Mouse (Mus musculus): ENCODE results near the gene Ttll3. TPM values are rescaled to one million over a fixed set of nuclear protein-coding genes. Genes with fewer than 3 reads are reported as not detected.

Gene Ttll3
- polyA plus RNA-seq, 1 experiment from 2014 or later: 1.4 TPM

DNA sequence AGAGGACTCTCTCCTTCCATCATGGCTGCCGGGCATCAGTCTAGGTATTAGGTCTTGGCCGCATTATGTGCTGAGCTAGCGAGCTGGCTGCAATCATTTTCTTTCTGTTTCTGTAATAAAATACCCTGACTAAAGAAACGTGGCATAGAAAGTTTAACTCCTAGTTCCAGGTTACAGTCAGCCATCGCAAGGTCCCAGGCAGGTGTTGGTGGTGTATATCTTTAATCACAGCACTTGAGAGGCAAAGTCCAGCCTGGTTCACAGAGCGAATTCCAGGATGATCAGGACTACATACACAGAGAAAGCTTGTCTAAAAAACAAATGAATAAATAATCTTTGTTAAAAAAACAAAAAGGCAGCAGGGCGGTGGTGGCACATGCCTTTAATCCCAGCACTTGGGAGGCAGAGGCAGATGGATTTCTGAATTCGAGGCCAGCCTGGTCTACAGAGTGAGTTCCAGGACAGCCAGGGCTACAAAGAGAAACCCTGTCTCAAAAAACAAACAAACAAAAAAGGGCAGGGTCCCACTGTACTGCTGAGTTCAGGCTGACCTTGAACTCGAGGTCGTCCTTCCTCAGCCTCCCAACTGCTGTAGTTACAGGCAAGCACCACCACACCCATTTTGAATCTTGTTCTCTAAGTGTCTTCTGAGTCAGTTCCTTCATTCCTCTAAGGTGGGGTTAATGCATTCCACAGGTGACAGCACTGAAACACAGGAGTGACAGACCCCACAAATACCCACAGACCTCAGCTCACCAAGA lies 7.4 kb downstream of the Ttll3 start:
- Histone ChIP-seq H3K27ac (no peak overlapping the region), H3K4me2 (no peak overlapping the region), H3K36me3 (no peaks in the 10 kb centered on the region), H3K9ac (no peak overlapping the region), H3K4me3 (no peak overlapping the region), H3K4me1 (replicated peaks) (peaks cover 15% of the 10 kb centered on the region), H3K27me3 (no peaks in the 10 kb centered on the region), H3K9me3 (replicated peaks) (no peaks in the 10 kb centered on the region)
- WGBS: 82% methylated on average over 10 of the region's 10 CpGs
- ATAC-seq (replicated peaks; ENCODE audit: insufficient number of reproducible peaks, insufficient read depth, low FRiP score, low read depth): no peak

DNA sequence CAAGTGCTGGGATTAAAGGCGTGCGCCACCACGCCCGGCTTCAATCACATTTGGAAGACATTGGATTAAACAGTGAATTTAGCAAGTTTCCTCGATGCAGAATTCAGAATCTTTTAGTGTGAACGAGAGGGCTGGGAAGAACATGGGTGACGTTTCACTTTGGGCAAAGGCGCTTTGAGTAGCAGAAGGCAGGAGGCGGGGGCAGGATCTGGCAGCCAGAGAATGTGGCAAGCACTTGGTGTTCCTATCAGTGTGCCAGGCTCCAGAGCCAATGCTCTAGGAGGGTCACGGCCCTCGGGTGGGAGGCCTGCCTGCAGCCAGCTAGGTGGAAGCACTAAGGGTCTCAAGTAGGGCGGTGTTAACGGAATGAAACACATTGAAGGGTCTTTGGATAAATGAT lies 13.0 kb downstream of the Ttll3 start:
- H3K27ac ChIP-seq: no peak overlapping the region
- no peak overlapping the region for H3K4me2 ChIP-seq
- H3K4me3 ChIP-seq: no peak overlapping the region
- no peaks in the 10 kb centered on the region for H3K9me3 ChIP-seq (replicated peaks)
- no peaks in the 10 kb centered on the region for H3K27me3 ChIP-seq
- no peak for ATAC-seq (replicated peaks; ENCODE audit: insufficient number of reproducible peaks, insufficient read depth, low FRiP score, low read depth)
- WGBS: 81% methylated on average over 13 of the region's 13 CpGs
- H3K4me1 ChIP-seq (replicated peaks): no peaks in the 10 kb centered on the region
- no peaks in the 10 kb centered on the region for H3K36me3 ChIP-seq
- no peak overlapping the region for H3K9ac ChIP-seq

DNA sequence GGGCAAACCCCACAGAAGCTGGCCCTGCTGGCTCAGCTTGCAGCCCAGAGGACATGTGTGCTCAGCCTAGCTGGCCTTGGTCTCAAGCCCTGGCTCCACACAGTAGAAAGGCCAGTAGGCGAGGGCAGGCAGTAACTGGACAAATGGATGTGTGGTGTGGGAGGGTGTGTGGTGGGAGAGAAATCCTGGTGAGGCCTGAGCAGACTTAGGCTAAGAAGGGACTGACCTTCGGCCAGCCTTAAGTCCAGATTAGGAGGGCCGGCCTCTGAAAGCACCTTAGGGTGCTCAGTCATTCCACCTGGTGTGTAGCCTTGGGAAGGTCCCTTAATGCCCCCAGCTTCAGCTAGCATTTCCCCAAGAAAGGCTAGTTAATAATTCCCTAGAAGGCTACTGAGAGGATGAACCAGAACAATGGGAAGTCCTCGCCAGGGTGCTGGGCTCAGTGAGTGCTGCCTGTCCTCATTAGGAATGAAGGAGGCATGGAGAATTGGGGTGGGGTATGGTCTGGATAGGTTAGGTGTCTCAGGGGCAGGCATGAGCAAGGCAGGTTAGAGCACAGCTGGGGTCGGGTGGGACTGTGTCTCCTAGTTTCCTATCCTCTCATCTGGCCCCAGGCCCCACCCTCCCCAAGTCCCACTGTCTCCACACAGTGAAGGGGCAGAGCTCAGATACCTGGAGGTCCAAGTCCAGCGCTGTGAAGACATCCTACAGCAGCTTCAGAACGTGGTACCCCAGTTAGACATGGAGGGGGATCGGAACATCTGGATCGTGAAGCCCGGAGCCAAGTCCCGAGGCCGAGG lies 15.8 kb downstream of the Ttll3 start:
- 73% methylated on average over 12 of the region's 12 CpGs for WGBS
- no peaks in the 10 kb centered on the region for H3K4me1 ChIP-seq (replicated peaks)
- H3K4me2 ChIP-seq: no peak overlapping the region
- H3K27ac ChIP-seq: no peak overlapping the region
- H3K9me3 ChIP-seq (replicated peaks): no peaks in the 10 kb centered on the region
- no peaks in the 10 kb centered on the region for H3K27me3 ChIP-seq
- no peak for ATAC-seq (replicated peaks; ENCODE audit: insufficient number of reproducible peaks, insufficient read depth, low FRiP score, low read depth)
- no peak overlapping the region for H3K4me3 ChIP-seq
- no peak overlapping the region for H3K9ac ChIP-seq
- no peaks in the 10 kb centered on the region for H3K36me3 ChIP-seq

DNA sequence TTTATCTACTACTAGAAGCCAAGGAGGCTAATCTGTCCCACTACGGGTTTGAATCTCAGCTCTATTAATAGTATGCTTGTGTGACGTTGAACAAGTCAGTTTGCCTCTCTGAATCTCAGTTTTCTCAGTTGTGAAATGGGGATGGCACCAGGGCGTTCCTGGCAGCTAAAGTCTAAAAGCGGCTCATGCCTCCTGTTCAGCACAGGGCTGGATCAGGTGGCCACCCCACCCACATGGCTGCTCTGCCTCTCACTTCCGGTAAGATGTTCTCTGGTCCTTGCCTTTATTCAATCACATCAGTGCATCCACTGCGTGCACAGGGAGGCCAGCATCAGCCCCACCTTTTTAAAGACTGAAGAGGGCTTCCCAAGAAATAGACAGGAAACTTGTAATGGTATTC lies 16.4 kb downstream of the Ttll3 start:
- Histone ChIP-seq H3K4me1 (replicated peaks) (no peaks in the 10 kb centered on the region), H3K4me2 (no peak overlapping the region), H3K36me3 (no peaks in the 10 kb centered on the region), H3K27me3 (no peaks in the 10 kb centered on the region), H3K27ac (no peak overlapping the region), H3K9me3 (replicated peaks) (no peaks in the 10 kb centered on the region), H3K9ac (no peak overlapping the region), H3K4me3 (no peak overlapping the region)
- WGBS: 66% methylated on average over 6 of the region's 6 CpGs
- ATAC-seq (replicated peaks; ENCODE audit: insufficient number of reproducible peaks, insufficient read depth, low FRiP score, low read depth): no peak

DNA sequence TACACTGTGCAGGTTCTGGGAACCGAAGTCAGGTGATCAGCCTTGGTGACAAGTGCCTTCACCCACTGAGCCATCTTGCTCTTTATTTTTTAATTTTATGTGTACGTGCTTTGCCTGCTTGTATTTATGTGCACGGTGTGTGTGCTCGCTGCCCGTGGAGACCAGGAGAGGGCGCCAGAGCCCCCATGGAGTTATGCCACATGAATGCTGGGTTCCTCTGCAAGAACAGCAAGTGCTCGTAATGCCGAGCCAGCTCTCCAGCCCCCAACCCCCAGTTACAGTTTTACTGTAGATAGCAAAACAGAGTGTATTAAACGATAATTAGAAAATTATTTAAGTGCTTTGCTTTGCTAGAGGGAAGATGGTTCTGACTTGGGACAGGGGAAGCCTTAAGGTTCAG lies 17.6 kb downstream of the Ttll3 start:
- H3K27me3 ChIP-seq: no peaks in the 10 kb centered on the region
- no peak for ATAC-seq (replicated peaks; ENCODE audit: insufficient number of reproducible peaks, insufficient read depth, low FRiP score, low read depth)

DNA sequence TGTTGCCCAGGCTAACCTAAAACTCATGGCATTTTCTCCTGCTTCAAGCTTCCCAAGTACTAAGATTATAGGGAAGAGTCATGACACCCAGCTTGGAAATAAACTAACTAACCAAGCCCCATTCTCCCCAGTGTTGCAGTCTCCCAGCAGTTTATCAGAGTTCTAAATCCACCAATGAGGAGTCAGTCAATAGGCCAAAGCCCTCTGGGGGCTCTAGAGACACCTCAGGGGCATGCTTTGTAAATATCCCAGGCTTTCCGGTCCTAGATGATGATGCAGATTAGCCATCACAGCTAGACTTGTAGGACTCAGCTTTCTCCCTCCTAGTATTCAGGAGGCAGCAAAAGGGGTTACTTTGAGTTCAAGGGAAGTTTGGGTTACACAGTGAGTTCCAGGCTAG lies 20.9 kb downstream of the Ttll3 start:
- H3K36me3 ChIP-seq: no peaks in the 10 kb centered on the region
- H3K9me3 ChIP-seq (replicated peaks): no peaks in the 10 kb centered on the region
- no peaks in the 10 kb centered on the region for H3K4me1 ChIP-seq (replicated peaks)
- H3K27ac ChIP-seq: no peak overlapping the region
- H3K4me3 ChIP-seq: no peak overlapping the region
- 77% methylated on average over 1 of the region's 1 CpGs for WGBS
- no peak overlapping the region for H3K9ac ChIP-seq
- no peak overlapping the region for H3K4me2 ChIP-seq
- H3K27me3 ChIP-seq: no peaks in the 10 kb centered on the region
- no peak for ATAC-seq (replicated peaks; ENCODE audit: insufficient number of reproducible peaks, insufficient read depth, low FRiP score, low read depth)

More for the DNA sequence above, 17.6 kb downstream of the Ttll3 start:
- Histone ChIP-seq H3K9ac (no peak overlapping the region), H3K9me3 (replicated peaks) (no peaks in the 10 kb centered on the region), H3K4me3 (no peak overlapping the region), H3K36me3 (no peaks in the 10 kb centered on the region), H3K4me1 (replicated peaks) (no peaks in the 10 kb centered on the region), H3K4me2 (no peak overlapping the region), H3K27ac (no peak overlapping the region)
- 76% methylated on average over 9 of the region's 9 CpGs for WGBS

DNA sequence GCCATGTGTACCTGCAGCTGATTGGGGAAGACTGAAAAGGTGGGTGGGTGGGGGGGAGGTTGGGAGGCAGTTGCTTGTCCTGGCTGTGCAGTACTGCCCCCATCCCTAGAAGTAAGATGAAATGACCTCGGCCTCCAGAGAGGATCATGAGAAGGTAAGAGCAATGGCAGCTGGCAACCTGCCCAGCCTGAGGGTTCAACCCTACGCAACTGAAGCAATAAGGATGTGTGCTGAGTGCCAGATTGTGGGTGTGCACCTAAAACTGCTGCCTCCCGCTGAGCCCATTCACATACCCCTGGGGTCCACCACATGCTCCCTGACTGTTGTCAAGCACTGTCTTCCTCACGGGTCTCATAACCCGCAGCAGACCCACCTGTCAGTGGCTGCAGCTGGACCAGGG lies 27.4 kb downstream of the Ttll3 start:
- no peaks in the 10 kb centered on the region for H3K27me3 ChIP-seq
- ATAC-seq (replicated peaks; ENCODE audit: insufficient number of reproducible peaks, insufficient read depth, low FRiP score, low read depth): no peak
- peaks cover 15% of the 10 kb centered on the region for H3K4me1 ChIP-seq (replicated peaks)
- H3K9ac ChIP-seq: no peak overlapping the region
- H3K4me3 ChIP-seq: no peak overlapping the region
- no peaks in the 10 kb centered on the region for H3K9me3 ChIP-seq (replicated peaks)
- no peak overlapping the region for H3K4me2 ChIP-seq
- WGBS: 67% methylated on average over 5 of the region's 5 CpGs
- no peak overlapping the region for H3K27ac ChIP-seq
- no peaks in the 10 kb centered on the region; the same call in 1 of the 2 replicates for H3K36me3 ChIP-seq

DNA sequence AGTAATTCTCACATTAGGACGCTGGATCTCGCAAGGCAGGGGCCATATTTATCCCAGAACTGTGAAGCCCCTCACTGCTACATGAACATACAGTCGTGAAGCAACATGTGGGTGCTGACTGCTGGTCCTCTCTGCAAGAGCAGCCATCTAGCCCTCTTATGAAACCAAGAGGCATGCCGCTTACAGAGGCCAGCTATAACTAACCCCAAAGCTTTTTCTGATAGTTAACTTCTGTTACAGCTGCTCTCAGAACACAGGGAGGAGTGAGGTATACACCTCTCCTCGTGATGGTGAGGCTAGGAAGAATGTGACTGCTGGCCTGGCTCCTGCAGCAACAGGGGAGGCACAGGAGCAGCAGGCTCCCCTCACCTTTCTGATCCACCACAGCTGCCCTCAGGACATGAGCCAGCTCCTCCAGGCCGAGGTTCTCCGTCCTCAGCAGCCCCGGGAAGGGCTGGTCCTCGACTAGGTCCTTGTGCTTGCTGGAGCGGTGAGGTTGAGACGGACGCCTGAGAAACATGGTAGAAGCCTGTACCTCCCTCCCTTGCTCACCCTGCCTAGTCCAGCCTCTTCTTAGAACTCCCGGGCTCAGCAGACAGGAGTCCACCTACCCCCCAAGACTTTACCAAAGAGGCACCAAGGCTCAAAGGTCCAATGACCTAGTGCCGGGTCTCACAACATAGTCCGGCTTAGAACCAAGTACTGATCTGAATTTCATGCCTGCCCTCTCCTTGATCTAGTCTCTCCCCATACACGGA lies 29.6 kb downstream of the Ttll3 start:
- H3K4me3 ChIP-seq: peak overlapping the region; percentile 66
- no peaks in the 10 kb centered on the region for H3K9me3 ChIP-seq (replicated peaks)
- WGBS: 13% methylated on average over 16 of the region's 16 CpGs
- ATAC-seq (replicated peaks; ENCODE audit: insufficient number of reproducible peaks, insufficient read depth, low FRiP score, low read depth): peak; percentile 49
- peak overlapping the region; percentile 69 for H3K9ac ChIP-seq
- H3K4me1 ChIP-seq (replicated peaks): peaks cover 15% of the 10 kb centered on the region
- H3K4me2 ChIP-seq: peak overlapping the region; percentile 86
- no peaks in the 10 kb centered on the region for H3K27me3 ChIP-seq
- H3K27ac ChIP-seq: no peak overlapping the region
- no peaks in the 10 kb centered on the region; the same call in 1 of the 2 replicates for H3K36me3 ChIP-seq

DNA sequence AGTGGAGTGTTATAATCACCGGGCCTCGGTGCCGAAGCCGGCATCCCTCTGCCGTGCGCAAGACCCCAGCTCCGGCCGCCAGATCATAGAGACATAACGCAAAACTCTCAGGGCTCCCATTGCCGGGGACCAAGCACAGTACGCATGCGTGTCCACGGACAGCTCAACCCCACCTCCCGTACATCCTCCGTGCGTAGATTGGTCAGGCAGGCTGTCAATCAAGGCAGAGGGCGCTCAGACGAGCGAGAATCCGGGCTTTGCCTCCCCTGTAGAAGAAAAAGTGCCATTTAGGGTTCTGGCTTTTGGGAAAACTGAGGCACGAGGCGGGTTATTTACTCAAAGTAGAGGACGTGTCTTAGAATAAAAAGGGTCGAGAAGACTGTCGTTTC lies 30.1 kb downstream of the Ttll3 start, which contains the start of gene Rpusd3:
TSS of gene Rpusd3 (minus strand) at position 142 of the 389 bp plus-strand sequence.
- peak within 1 kb of the TSS; percentile 86 for H3K4me2 ChIP-seq
- no peak within 1 kb of the TSS for H3K27ac ChIP-seq
- WGBS: under 1% methylated on average over 25 of the region's 25 CpGs
- H3K9ac ChIP-seq: peak within 1 kb of the TSS; percentile 69
- H3K36me3 ChIP-seq: no peaks in the 10 kb centered on the region; the same call in 1 of the 2 replicates
- ATAC-seq (replicated peaks; ENCODE audit: insufficient number of reproducible peaks, insufficient read depth, low FRiP score, low read depth): peak; percentile 96
- H3K27me3 ChIP-seq: no peaks in the 10 kb centered on the region
- H3K4me1 ChIP-seq (replicated peaks): peaks cover 15% of the 10 kb centered on the region
- H3K4me3 ChIP-seq: peak within 1 kb of the TSS; percentile 66
- no peaks in the 10 kb centered on the region for H3K9me3 ChIP-seq (replicated peaks)

DNA sequence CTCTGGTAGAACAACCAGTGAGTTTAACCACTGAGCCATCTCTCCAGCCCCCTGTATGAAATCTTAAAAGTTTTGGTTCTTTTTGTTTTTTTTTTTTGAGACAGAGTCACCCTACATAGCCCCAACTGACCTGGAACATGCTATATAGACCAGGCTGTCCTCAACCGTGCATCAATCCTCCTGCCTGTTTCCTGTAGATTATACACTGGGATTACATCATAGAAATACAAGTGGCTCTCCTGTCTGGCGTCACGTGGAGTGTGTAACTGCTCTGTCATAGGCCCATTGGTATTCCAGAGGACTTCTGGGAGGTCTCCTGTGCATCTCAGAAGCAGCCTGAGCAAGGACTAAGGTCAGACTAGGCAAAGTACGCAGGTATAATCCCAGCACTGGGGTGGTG lies 33.9 kb downstream of the Ttll3 start:
- 60% methylated on average over 4 of the region's 4 CpGs for WGBS

DNA sequence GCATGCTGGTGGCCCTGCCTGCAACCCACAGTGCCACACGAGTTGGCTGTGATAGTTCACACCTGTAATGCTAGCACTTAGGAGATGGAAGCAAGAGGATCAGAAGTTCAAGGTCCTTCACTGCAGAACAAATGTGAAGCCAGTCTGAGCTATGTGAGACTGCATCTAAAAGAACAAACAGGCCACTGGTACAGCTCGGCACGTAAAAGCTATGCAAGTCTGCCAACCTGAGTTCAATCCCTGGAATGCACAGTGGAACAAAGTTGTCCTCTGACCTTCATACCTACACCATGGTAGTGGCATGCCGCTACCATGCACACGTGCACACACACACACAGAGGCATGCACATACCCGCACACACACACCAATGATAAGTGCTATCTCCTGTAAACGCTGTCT lies 35.1 kb downstream of the Ttll3 start:
- no peak overlapping the region for H3K4me2 ChIP-seq
- no peak overlapping the region for H3K27ac ChIP-seq
- peaks cover 4% of the 10 kb centered on the region for H3K4me1 ChIP-seq (replicated peaks)
- no peaks in the 10 kb centered on the region for H3K36me3 ChIP-seq
- H3K27me3 ChIP-seq: no peaks in the 10 kb centered on the region
- 81% methylated on average over 7 of the region's 7 CpGs for WGBS
- no peak overlapping the region for H3K4me3 ChIP-seq
- no peak overlapping the region for H3K9ac ChIP-seq
- no peak for ATAC-seq (replicated peaks; ENCODE audit: insufficient number of reproducible peaks, insufficient read depth, low FRiP score, low read depth)
- H3K9me3 ChIP-seq (replicated peaks): no peaks in the 10 kb centered on the region

More for the DNA sequence above, 33.9 kb downstream of the Ttll3 start:
- ATAC-seq (replicated peaks; ENCODE audit: insufficient number of reproducible peaks, insufficient read depth, low FRiP score, low read depth): no peak
- H3K9me3 ChIP-seq (replicated peaks): no peaks in the 10 kb centered on the region
- no peak overlapping the region for H3K4me3 ChIP-seq
- no peak overlapping the region for H3K9ac ChIP-seq
- H3K27ac ChIP-seq: no peak overlapping the region
- no peaks in the 10 kb centered on the region for H3K27me3 ChIP-seq
- H3K4me2 ChIP-seq: no peak overlapping the region
- peaks cover 11% of the 10 kb centered on the region for H3K4me1 ChIP-seq (replicated peaks)
- no peaks in the 10 kb centered on the region for H3K36me3 ChIP-seq

All from heart, embryonic 15.5 days (tissue).